Mouse (Mus musculus) spleen, adult 2 months (tissue): ENCODE data around the gene Ccdc6.

Experiments used
- CTCF ChIP-seq: fragments of 200-500 bp; IDR thresholded peaks from 2 replicates; pipeline ENCODE4 v1.5.1; 2011; ENCODE audit warnings: mild to moderate bottlenecking, inconsistent platforms; ENCODE audit not compliant: insufficient read depth, insufficient read length, insufficient replicate concordance; ENCODE audit errors: extremely low read depth
- POLR2A ChIP-seq: fragments of 200-500 bp; IDR thresholded peaks from 2 replicates; pipeline ENCODE4 v1.6.1; 2011; ENCODE audit warnings: low read depth, low read length, inconsistent platforms

- no peak for TF ChIP-seq CTCF
- TF ChIP-seq POLR2A = no peak
Observed at GRCm38 (mm10) chr10:70109974-70110373, 13.1 kb downstream of the Ccdc6 start.
